In genomic region chr14:121298537-121298936, GRCm38 (mm10) we compare ENCODE assay signal across 17 mouse cellular contexts.
DNase-seq lines count a peak whose midpoint lies in the region; ATAC-seq and TF ChIP-seq lines count a peak whose summit lies in the region.
"Had no signal": no experiment of that assay in that cellular context is flagged by ENCODE, and none has a peak within 500 bp of the region (broad histone marks: within the 10 kb centered on the region; RNA-seq: fewer than 3 reads in every experiment).

No protein-coding gene starts in this region.

- H3K4me3 ChIP-seq in intestine, embryonic 14.5 days (ENCODE audit: low read depth, low read length), result no peak overlapping the region
- H3K4me3 ChIP-seq in liver, postnatal 0 days (ENCODE audit: low read depth, low read length), result no peak overlapping the region
- H3K4me3 ChIP-seq: erythroblast, embryonic 14.5 days; heart, embryonic 13.5 days; limb, embryonic 15.5 days; midbrain, embryonic 13.5 days had no signal

- TF ChIP-seq CTCF in liver, postnatal 0 days (IDR thresholded peaks at IDR 0.05; ENCODE audit: low read depth), result no peak

- H3K4me2 ChIP-seq in intestine, embryonic 14.5 days (ENCODE audit: low read length), result no peak overlapping the region
- no peak overlapping the region for H3K4me2 ChIP-seq in liver, postnatal 0 days (ENCODE audit: low read depth, low read length)
- H3K4me2 ChIP-seq: heart, embryonic 13.5 days; limb, embryonic 15.5 days; midbrain, embryonic 13.5 days had no signal

- ATAC-seq in intestine, embryonic 14.5 days (replicated peaks; ENCODE audit: low FRiP score, low TSS enrichment, low read depth), result peak; percentile 75
- ATAC-seq in liver, postnatal 0 days, result peak; percentile 87
- ATAC-seq: forebrain, embryonic 16.5 days; hindbrain, postnatal 0 days; midbrain, embryonic 13.5 days had no signal

- no peak for DNase-seq in intestine, embryonic 14.5 days (ENCODE audit: low spot score)
- DNase-seq in kidney, adult 9 months, result peak; percentile 84
- DNase-seq in kidney, postnatal 4 days, result peak; percentile 51 to 74
- peak; percentile 50 for DNase-seq in liver, postnatal 0 days
- no peak for DNase-seq in gastrocnemius, postnatal 10 days
- no peak for DNase-seq in frontal cortex, adult 2 months (ENCODE audit: extremely low spot score in 1 of 2, low spot score in 1 of 2)
- DNase-seq in heart, adult 11 months, result no peak
- DNase-seq in right cerebral cortex, postnatal 25 days, result no peak
- DNase-seq: cerebellum, postnatal 14 days; heart, postnatal 4 days had no signal

- no peaks in the 10 kb centered on the region for H3K4me1 ChIP-seq in intestine, embryonic 14.5 days (replicated peaks; ENCODE audit: control insufficient read depth, insufficient read depth, low read length)
- peaks cover 8% of the 10 kb centered on the region; the same call in 1 of the 2 replicates for H3K4me1 ChIP-seq in liver, postnatal 0 days (ENCODE audit: insufficient read depth)

- no peak overlapping the region for H3K9ac ChIP-seq in intestine, embryonic 14.5 days (ENCODE audit: low read length)
- H3K9ac ChIP-seq in liver, postnatal 0 days (replicated peaks), result 0 out of 2 replicates have a peak overlapping the region, but pooled peaks have one; percentile 7
- H3K9ac ChIP-seq: limb, embryonic 15.5 days; midbrain, embryonic 13.5 days had no signal

- H3K9me3 ChIP-seq in intestine, embryonic 14.5 days (ENCODE audit: control insufficient read depth, low read length), result no peaks in the 10 kb centered on the region
- no peaks in the 10 kb centered on the region for H3K9me3 ChIP-seq in liver, postnatal 0 days (ENCODE audit: low read length)
- H3K9me3 ChIP-seq: heart, embryonic 13.5 days; limb, embryonic 15.5 days; midbrain, embryonic 13.5 days had no signal

- 77% methylated on average over 5 of the region's 5 CpGs for WGBS in intestine, embryonic 14.5 days
- 67% methylated on average over 5 of the region's 5 CpGs for WGBS in liver, postnatal 0 days (ENCODE audit: insufficient replicate concordance)

- TF ChIP-seq EP300 in liver, postnatal 0 days (IDR thresholded peaks at IDR 0.05; ENCODE audit: low read depth), result 0 out of 2 replicates have a peak, but pooled peaks have one; percentile 27

- no peak overlapping the region for H3K27ac ChIP-seq in intestine, embryonic 14.5 days (ENCODE audit: low read depth)
- H3K27ac ChIP-seq in liver, postnatal 0 days (ENCODE audit: low read depth), result peak overlapping the region; percentile 64
- H3K27ac ChIP-seq: heart, embryonic 13.5 days; hindbrain, postnatal 0 days; limb, embryonic 15.5 days; midbrain, embryonic 13.5 days had no signal

- H3K36me3 ChIP-seq in intestine, embryonic 14.5 days (ENCODE audit: control insufficient read depth, insufficient read depth, low read length), result peaks cover 60% of the 10 kb centered on the region
- H3K36me3 ChIP-seq in liver, postnatal 0 days (replicated peaks; ENCODE audit: insufficient read depth, low read length), result peaks cover 57% of the 10 kb centered on the region

- no peaks in the 10 kb centered on the region for H3K27me3 ChIP-seq in intestine, embryonic 14.5 days (replicated peaks; ENCODE audit: control insufficient read depth, insufficient read depth, low read length)
- no peaks in the 10 kb centered on the region for H3K27me3 ChIP-seq in liver, postnatal 0 days (ENCODE audit: insufficient read depth, low read length)
- H3K27me3 ChIP-seq: CH12.LX; heart, embryonic 13.5 days; limb, embryonic 15.5 days; midbrain, embryonic 13.5 days had no signal

Comparison
In these comparisons a context has a peak if more than half of its experiments do, and no peak if none do; other contexts are left out.
1. DNase-seq: peak in kidney, adult 9 months (single experiment), kidney, postnatal 4 days (2 of 2) and liver, postnatal 0 days (single experiment); none in intestine, embryonic 14.5 days (single experiment), gastrocnemius, postnatal 10 days (single experiment), frontal cortex, adult 2 months (0 of 2), heart, adult 11 months (single experiment) and right cerebral cortex, postnatal 25 days (single experiment).